Mouse (Mus musculus): Measurements from ENCODE around the gene Dynlt1a.
"Not testable (repeated sequence)": the region's sequence is repeated elsewhere in the genome, so short reads cannot be mapped to it uniquely, and the experiment has no call there.

DNA sequence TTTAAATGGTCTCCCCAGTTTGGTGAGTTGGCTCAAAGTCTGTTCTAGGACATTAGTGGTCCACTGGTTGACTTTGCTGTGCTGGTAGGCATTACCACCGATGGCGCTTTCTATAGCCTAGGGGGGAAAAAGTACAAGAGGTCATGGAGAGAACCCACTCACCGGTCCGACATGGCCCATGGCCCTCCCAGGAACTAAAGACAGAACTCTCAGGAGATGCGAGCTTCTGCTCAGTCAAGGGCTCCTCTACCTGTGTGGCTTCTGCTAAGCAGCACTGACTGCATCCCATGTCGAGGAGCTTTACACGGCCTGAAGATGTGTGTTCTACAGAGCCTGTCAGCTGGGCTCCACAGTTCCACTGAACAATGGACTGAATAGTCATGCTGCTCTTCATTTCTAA lies 5.6 kb downstream of the Dynlt1a start:
- TF ChIP-seq CTCF, POLR2A (IDR thresholded peaks at IDR 0.05; ENCODE audit: extremely low read depth, insufficient read depth, low read length): not testable (repeated sequence)
